Mouse (Mus musculus): Measurements from ENCODE around the gene Tbc1d23. TPM values are rescaled to one million over a fixed set of nuclear protein-coding genes. Genes with fewer than 3 reads are reported as not detected.
"Not testable (repeated sequence)": the region's sequence is repeated elsewhere in the genome, so short reads cannot be mapped to it uniquely, and the experiment has no call there.

The Tbc1d23 gene
- polyA plus RNA-seq, 1 experiment, result 39.4 TPM

DNA sequence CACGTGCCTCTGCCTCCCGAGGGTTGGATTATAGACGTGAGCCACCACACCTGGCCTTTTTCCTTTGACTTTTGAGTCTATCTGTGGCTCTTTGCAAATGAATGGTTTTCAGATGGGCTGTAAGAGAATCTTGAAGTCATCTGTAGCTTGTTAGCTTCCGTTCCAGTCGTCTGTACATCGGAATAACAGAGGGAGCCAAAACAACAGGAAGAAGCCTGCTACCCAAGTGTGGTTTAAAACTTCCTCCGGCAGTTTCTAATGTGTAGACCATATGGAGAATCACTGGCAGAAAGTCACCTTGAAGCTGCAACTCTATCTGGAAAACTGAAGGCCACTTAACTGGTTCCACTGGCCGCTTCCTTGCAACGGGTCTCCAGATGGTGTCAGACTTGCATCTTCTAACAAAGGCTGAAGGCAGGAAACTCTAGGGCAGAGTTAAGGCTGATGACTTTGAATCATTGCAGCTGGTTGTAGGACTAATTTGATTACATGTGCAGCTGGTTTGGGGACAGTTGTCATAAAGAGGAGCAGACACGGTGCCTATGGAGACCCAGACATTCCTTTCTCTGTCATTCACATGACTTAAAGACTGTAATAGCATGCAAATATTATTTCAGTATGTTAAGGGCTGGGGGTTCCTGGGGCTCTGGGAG, 12.0 kb upstream of the Tbc1d23 start:
- WGBS, result 57% methylated on average over 10 of the region's 10 CpGs
- H3K27me3 ChIP-seq (ENCODE audit: control insufficient read depth, insufficient read depth, low read length), result no peaks in the 10 kb centered on the region
- DNase-seq, result no peak
- no peaks in the 10 kb centered on the region for H3K4me1 ChIP-seq (ENCODE audit: control insufficient read depth, insufficient read depth, low read length)
- no peak overlapping the region for H3K27ac ChIP-seq (ENCODE audit: insufficient read depth, low read length)
- no peak overlapping the region for H3K4me3 ChIP-seq (replicated peaks; ENCODE audit: insufficient read depth, low read depth, low read length)
- TF ChIP-seq CTCF (IDR thresholded peaks at IDR 0.05; ENCODE audit: borderline replicate concordance, insufficient read depth, low read depth, low read length) (no peak), POLR2A (IDR thresholded peaks at IDR 0.05; ENCODE audit: borderline replicate concordance, insufficient read depth, low read length) (no peak)

DNA sequence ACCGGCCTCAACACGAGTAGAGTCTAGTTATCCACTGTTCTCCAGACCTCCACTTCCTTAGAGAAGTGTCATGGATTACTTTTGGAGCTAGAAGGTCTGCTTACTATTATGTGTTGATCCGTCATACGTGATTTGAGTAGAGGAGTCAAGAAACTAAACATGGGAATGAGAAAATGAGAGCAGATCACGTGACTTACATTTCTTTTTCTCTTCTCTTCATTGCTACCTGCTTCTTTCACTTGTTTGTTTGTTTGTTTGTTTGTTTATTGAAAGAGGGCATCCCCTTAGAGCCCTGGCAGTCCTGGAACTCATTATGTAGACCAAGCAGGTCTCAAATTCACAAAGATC, 11.5 kb upstream of the Tbc1d23 start:
- Histone ChIP-seq H3K27me3 (ENCODE audit: control insufficient read depth, insufficient read depth, low read length) (no peaks in the 10 kb centered on the region), H3K4me3 (replicated peaks; ENCODE audit: insufficient read depth, low read depth, low read length) (no peak overlapping the region), H3K27ac (ENCODE audit: insufficient read depth, low read length) (no peak overlapping the region), H3K4me1 (ENCODE audit: control insufficient read depth, insufficient read depth, low read length) (no peaks in the 10 kb centered on the region)
- TF ChIP-seq CTCF (IDR thresholded peaks at IDR 0.05; ENCODE audit: borderline replicate concordance, insufficient read depth, low read depth, low read length) (no peak), POLR2A (IDR thresholded peaks at IDR 0.05; ENCODE audit: borderline replicate concordance, insufficient read depth, low read length) (no peak)
- DNase-seq, result no peak
- 81% methylated on average over 5 of the region's 5 CpGs for WGBS

DNA sequence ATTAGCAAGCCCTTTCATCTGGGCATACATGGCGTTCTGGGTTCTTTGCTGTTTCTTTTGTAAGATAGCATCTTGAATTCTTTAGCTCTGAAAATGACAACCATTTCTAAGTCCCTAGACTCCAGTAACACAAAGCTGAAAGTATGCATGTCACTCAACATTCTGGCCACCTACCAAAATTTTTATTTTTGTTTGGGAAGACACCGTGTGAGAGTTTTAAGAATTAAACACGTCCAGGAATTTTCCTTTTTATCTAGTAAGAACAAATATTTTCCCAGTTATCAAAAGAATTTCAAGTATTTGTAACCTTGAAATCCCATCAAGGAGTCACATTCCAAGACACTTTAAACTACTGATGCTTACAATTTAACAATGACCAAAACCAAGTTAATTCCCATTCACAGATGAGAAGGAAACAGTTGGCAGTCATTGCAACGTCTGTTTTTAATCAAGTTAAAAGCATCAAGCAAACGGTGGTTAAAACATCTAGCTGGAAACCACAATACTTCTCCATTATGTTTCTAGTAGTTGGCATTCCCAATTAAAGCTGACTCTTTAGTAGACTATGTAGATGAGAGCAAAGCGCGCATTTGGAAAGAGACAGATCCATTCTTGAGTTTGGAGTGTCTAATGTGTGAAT, 4.7 kb upstream of the Tbc1d23 start:
- Histone ChIP-seq H3K27me3 (ENCODE audit: control insufficient read depth, insufficient read depth, low read length) (no peaks in the 10 kb centered on the region), H3K4me1 (ENCODE audit: control insufficient read depth, insufficient read depth, low read length) (no peaks in the 10 kb centered on the region), H3K4me3 (replicated peaks; ENCODE audit: insufficient read depth, low read depth, low read length) (no peak overlapping the region), H3K27ac (ENCODE audit: insufficient read depth, low read length) (no peak overlapping the region)
- TF ChIP-seq CTCF (IDR thresholded peaks at IDR 0.05; ENCODE audit: borderline replicate concordance, insufficient read depth, low read depth, low read length), result no peak
- no peak for TF ChIP-seq POLR2A (IDR thresholded peaks at IDR 0.05; ENCODE audit: borderline replicate concordance, insufficient read depth, low read length)
- WGBS, result 53% methylated on average over 7 of the region's 7 CpGs
- no peak for DNase-seq

DNA sequence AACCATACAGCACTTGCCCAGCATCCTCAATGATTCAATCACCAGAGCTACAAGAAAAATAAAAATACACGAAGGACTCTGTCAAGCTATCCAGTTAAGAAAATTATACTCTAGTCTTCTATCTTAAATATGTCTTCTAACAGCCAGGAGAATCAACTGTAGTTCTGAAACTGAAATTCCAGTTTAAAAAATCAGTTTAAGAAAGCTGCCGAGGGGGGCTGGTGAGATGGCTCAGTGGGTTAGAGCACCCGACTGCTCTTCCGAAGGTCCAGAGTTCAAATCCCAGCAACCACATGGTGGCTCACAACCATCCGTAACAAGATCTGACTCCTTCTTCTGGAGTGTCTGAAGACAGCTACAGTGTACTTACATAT, 620 bp upstream of the Tbc1d23 start:
- WGBS, result 67% methylated on average over 5 of the region's 5 CpGs
- H3K27me3 ChIP-seq (ENCODE audit: control insufficient read depth, insufficient read depth, low read length); H3K4me3 ChIP-seq (replicated peaks; ENCODE audit: insufficient read depth, low read depth, low read length); DNase-seq; H3K4me1 ChIP-seq (ENCODE audit: control insufficient read depth, insufficient read depth, low read length); H3K27ac ChIP-seq (ENCODE audit: insufficient read depth, low read length): not testable (repeated sequence)

DNA sequence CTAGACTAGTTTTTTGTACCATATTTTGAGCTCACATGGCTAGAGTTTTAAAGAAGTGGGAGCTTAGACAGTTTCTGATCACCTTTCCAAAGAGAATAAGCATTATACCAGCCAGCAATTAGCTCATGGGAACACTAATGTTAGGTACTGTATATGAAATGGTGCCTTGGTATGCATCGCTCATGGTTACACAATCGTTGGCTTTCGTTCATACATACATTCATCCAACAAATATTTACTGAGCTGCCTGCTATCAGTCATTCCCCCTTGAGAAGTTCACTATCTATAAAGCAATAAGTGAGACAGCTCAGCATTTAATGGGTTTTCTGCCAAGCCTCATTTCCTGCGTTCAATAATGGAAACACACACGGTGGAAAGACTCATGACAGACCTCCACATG, 4.9 kb downstream of the Tbc1d23 start:
- no peak for TF ChIP-seq POLR2A (IDR thresholded peaks at IDR 0.05; ENCODE audit: borderline replicate concordance, insufficient read depth, low read length)
- TF ChIP-seq CTCF (IDR thresholded peaks at IDR 0.05; ENCODE audit: borderline replicate concordance, insufficient read depth, low read depth, low read length), result no peak
- H3K4me1 ChIP-seq (ENCODE audit: control insufficient read depth, insufficient read depth, low read length), result peaks cover 2% of the 10 kb centered on the region; the same call in 1 of the 2 replicates
- 88% methylated on average over 5 of the region's 5 CpGs for WGBS
- H3K27ac ChIP-seq (ENCODE audit: insufficient read depth, low read length), result no peak overlapping the region
- no peaks in the 10 kb centered on the region for H3K27me3 ChIP-seq (ENCODE audit: control insufficient read depth, insufficient read depth, low read length)
- H3K4me3 ChIP-seq (replicated peaks; ENCODE audit: insufficient read depth, low read depth, low read length), result no peak overlapping the region
- DNase-seq, result no peak

DNA sequence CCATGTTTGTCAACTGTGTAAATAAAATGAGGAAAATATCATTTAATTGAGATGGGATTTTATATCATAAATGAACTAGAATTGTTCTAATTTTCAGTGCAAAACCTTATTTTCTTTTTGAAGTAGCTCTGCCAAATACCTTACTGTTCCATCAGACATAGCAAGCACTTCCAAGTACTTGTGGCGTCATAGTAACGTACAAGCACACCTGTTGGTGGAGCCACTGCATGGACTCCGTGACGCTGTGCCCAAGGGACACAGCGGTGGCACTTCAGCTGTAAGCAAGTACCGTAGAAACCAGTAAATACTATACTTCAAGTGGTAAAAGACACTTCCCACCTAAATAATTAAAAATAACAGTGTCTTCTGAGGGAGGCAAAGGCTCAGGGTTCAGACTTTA, 10.9 kb downstream of the Tbc1d23 start:
- WGBS, result 91% methylated on average over 6 of the region's 6 CpGs
- no peak for DNase-seq
- H3K27me3 ChIP-seq (ENCODE audit: control insufficient read depth, insufficient read depth, low read length), result no peaks in the 10 kb centered on the region
- no peak overlapping the region for H3K4me3 ChIP-seq (replicated peaks; ENCODE audit: insufficient read depth, low read depth, low read length)
- TF ChIP-seq POLR2A (IDR thresholded peaks at IDR 0.05; ENCODE audit: borderline replicate concordance, insufficient read depth, low read length), result no peak
- TF ChIP-seq CTCF (IDR thresholded peaks at IDR 0.05; ENCODE audit: borderline replicate concordance, insufficient read depth, low read depth, low read length), result no peak
- no peaks in the 10 kb centered on the region for H3K4me1 ChIP-seq (ENCODE audit: control insufficient read depth, insufficient read depth, low read length)
- H3K27ac ChIP-seq (ENCODE audit: insufficient read depth, low read length), result no peak overlapping the region

DNA sequence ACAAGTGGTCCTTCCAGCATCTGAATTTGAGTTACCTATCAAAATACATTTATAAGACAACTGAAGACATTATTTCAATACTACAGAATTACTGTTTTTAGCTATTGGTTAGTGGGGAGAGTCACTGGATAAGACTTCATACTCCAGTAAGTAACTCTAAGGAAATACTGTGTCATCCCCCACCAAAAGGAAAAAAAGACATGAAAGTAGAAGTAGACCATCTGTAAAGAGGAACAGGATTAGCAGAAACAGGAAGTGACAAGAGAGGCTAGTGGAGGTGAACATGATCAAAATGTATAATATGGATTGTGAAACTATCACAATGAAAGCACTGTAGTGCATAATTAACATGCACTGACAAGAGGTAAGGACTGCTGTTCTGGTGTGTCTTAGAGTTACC, 15.3 kb downstream of the Tbc1d23 start:
- Histone ChIP-seq H3K4me3 (replicated peaks; ENCODE audit: insufficient read depth, low read depth, low read length) (no peak overlapping the region), H3K27ac (ENCODE audit: insufficient read depth, low read length) (no peak overlapping the region), H3K4me1 (ENCODE audit: control insufficient read depth, insufficient read depth, low read length) (no peaks in the 10 kb centered on the region), H3K27me3 (ENCODE audit: control insufficient read depth, insufficient read depth, low read length) (no peaks in the 10 kb centered on the region)
- TF ChIP-seq POLR2A (IDR thresholded peaks at IDR 0.05; ENCODE audit: borderline replicate concordance, insufficient read depth, low read length), result no peak
- no peak for TF ChIP-seq CTCF (IDR thresholded peaks at IDR 0.05; ENCODE audit: borderline replicate concordance, insufficient read depth, low read depth, low read length)
- no peak for DNase-seq

DNA sequence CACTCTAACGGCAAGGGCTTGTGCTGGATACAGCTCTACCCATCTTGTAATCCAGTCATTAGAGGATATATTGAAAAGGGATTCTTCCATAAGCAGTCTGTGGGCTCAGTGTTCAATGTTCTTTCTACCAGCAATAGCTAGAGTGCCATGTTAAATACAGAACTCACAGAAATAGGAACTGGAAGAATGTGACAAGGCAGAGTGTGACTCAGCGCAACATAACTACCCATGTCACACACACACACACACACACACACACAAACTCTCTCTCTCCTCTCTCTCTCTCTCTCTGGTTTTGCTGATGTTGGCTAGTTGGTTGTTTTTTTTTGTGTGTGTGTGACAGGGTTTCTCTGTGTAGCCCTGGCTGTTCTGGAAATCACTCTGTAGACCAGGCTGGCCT, 20.3 kb downstream of the Tbc1d23 start:
- TF ChIP-seq CTCF (IDR thresholded peaks at IDR 0.05; ENCODE audit: borderline replicate concordance, insufficient read depth, low read depth, low read length) (no peak), POLR2A (IDR thresholded peaks at IDR 0.05; ENCODE audit: borderline replicate concordance, insufficient read depth, low read length) (no peak)
- Histone ChIP-seq H3K4me3 (replicated peaks; ENCODE audit: insufficient read depth, low read depth, low read length) (no peak overlapping the region), H3K27me3 (ENCODE audit: control insufficient read depth, insufficient read depth, low read length) (no peaks in the 10 kb centered on the region), H3K4me1 (ENCODE audit: control insufficient read depth, insufficient read depth, low read length) (no peaks in the 10 kb centered on the region), H3K27ac (ENCODE audit: insufficient read depth, low read length) (no peak overlapping the region)
- WGBS, result 91% methylated on average over 2 of the region's 2 CpGs
- no peak for DNase-seq

Measured in cerebellum, adult 2 months (tissue).